Mouse (Mus musculus): ENCODE measurements around the gene Clca3a1.
"Not testable (repeated sequence)": the region's sequence is repeated elsewhere in the genome, so short reads cannot be mapped to it uniquely, and the experiment has no call there.

The Clca3a1 gene

DNA sequence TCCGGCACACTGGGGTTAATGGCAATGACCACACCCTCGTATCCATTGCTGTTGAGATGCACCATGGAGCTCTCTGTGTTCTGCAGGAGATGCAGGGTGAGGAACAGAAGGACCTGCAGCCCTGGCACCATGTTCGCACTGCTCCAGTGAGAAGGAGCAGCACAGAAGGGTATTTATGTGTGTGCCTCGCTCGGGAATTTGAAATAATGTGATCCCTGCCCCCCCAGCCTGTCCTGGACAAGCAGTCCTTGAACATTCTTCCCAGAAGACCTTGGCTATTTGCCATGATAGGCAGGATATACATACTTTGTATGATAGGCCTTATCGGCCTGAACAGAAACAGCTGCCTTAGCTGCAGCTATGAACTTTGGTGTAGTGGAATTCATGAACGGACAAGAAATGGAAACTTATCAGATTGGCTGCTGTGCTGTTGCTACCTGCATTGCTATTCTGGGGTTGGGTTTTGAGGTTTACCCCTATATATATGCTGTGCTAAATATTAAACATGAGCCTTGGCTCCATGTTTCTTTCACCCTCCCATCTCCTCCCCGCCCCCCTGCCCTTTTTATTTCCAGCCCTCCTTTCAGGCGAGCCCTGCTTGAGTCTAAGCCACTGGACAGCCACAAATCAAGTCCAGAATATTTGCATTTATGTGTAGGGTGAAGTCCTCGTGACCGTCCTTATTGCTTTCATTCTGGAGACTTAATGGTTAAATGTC, at the start of gene Clca3a1:
Clca3a1 (minus strand) TSS at position 386 of the 718 bp plus-strand sequence.
- DNase-seq: no peak

DNA sequence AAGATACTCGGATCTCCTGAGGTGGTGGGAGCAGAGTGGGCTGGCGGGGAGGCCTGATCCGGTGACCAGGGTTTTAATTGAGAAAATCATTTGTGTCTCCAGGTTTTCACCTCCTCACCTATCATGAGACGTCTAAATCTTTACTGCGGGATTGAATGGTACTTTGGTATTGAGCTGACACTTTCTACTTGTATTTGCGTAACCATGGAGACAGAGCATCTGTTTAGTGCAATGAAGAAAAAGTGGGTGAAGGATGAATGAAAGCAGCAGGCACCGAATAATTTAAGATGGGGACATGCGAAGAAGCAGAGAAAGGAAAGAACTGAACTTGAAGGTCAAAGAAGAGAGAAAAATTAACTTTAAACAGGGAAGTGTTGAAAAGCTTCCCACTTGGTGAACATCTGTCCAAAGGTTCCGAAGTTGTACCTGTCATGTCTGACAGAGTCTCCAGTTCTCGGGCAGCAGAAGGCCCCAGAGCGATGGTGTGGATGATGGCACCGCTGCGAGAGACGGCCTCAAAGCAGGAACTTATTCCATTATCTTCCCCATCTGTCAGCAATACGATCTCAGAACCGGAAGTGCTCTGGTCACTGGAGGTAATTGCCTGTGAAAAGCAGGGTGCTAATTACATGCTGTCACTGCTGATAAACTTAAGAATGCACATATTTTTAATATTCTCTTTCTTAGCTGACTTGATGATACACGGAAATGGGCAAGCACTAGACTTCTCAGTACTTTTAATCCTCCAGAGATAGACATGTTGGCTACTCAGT, 47.6 kb upstream of the Clca3a1 start:
- DNase-seq: not testable (repeated sequence)

DNA sequence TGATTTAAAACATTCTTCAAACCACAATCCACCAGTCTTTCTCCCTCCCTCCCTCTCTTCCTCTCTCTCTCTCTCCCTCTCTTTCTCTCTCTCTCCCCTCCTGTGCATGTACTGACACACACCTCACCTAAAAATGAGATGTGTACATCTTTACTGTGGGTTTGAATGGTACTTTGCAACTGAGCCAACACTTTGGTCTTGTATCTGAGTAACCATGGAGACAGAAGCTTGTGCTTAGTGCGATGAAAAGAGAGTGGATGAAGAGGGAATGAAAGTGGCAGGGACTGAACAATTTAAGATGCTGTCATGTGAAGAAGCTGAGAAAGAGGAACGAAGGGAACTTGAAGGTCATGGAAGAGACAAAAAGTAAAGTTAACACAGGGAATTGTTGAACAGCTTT, 45.8 kb upstream of the Clca3a1 start:
- not testable (repeated sequence) for DNase-seq

DNA sequence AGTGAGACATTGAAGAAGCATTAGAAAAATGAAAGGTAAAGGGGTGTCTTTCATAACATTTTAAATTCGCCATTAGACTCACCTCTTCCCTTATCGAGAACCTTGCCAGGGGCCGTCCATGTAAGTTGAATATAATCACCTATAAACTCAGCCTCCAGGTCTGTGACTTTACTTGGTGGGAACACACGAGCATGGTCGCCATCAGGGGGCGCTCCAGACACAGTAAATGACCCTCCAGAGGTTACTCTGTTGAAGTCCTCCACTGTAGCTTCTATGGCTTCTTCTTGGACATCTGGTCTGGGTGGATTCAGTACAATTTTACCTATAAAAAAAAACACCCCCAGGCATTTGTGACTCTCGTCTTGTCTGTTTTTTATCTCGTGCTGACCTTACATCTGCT, 41.1 kb upstream of the Clca3a1 start:
- peak; percentile 44 for DNase-seq

DNA sequence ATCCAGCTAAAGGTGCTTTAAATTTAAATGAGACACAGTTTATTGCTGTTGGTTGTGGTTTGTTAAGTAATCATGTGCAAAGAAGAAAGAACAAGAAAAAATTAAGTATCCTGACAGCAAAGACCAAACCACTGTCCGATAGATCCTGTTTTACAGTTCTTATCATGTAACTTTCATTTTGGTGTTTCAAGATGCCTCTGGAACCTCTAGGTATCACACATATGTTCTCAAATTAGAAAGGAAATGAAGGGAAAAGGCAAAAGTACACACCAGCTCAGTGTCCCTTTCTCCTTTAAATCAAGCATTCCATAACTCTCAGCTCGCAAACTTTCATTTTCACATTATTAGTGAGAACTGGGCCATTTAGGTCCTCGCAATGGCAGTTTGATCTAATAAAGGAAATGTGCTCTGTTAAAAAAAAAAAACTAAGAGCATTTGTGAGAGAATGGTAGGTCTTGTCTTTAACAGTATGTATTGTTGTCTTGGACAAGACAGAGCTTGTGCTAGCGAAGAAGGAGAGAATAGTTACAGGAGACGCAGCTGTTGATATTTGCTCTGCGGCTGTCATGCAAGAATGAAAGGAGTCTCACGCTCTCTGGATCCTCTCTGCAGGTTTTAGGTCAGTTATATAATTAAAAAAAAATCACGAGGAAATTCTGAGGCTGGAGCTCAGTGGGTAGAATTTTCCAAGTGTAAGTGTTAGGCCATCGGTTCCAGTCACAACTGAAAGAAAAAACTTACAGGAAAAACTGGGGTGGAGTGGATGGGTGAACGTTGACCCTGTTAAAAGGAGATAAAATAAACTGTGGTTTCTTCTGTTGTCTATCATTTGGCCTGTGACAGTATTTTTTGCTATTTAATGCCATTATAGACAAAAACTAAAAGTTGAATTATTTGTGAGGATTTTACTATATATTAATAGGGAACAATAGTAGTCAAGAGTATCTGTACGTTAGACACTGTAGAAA, 24.7 kb upstream of the Clca3a1 start:
- DNase-seq: no peak

DNA sequence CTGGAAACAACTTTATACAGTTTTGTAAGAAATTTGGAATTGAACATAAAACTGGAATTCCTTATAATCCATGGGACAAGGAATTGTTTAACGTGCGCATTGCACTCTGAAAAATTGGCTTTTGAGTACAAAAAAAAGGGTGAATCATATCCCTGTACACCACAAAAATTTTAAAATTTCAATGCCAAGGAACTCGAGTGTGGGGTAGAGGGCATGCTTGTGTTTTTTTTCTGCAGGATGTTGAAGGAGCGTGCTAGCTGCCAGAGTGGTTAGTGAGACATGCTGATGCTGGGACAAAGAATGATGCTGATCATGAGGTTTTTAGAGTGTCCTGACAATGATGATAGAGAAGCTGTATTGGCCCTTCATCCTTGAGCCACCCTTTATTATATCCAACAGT, 4.4 kb upstream of the Clca3a1 start:
- no peak for DNase-seq

DNA sequence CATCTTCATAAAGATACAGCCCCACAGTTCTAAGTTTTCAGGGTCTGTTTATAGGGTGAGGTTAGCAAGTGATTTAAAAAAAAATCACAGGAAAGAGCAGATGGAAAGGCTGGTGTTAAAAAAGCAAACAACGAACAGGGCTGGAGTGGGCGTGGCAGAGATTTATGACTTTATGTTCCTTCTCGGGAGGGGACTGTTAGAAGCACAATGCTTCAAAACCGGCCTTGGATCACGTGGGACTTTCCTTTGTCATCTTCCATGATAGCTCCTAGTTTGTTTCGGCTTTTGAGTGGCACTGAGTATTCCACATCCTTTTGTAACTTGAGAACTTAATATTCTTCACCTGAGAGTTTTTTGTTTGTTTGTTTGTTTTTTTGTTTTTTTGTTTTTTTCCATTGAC, 677 bp upstream of the Clca3a1 start:
- peak; percentile 10 for DNase-seq

DNA sequence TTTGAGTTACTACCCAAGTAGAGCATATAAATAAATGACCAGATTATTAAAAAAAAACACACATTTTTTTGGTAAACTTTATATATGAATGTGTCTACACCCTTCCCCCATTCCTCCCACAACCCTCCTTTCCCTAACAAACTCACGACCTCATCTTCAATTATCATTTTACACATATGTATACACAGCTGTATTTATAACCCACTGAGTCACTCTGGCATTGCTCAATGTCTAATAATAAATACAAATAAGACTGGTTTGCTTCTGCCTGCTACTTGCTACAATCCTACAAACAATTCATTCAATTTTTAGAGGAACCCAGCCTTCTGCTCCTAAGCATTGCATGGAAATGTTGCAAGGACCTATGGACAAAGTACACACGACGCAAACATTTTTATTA, 1.1 kb downstream of the Clca3a1 start:
- no peak for DNase-seq

DNA sequence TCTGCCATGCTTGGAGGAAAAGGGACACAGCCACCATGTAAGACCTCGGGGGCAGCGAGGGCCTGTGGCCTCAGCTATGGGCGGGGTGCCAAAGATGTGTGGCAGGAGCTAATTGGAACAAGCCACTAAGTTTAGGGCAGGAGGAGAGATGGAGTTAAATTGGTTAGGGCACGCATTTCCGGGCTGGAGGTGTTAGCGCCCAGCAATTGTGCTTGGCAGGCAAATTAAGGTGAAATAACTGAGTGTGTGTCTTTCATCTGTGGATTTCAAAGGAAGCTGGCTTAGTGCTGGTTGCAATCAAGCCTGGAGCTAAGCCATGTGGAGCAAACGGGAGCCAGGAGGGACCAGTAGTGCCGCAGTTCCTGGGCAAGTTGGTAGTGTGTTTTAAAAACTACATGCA, 4.7 kb downstream of the Clca3a1 start:
- DNase-seq: not testable (repeated sequence)

DNA sequence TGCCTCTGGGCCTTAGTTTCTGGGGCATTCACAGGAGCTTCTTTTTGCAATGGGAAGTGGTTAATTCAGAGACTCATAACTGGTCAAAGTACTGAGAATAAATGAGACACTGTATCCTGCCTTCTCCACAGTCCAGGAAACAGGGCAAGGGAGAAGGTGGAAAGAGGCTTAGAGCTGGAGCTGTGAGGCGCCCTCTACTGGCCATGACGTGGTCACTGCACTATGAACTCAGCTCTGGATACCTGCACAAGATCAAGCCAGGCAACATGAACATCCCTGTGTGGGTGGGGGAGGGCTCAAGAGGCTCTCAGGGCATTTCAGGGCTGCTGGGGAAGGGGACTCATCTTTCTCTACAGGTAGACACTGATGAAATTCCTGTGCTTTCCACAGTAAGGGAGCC, 7.7 kb downstream of the Clca3a1 start:
- peak; percentile 32 for DNase-seq

DNA sequence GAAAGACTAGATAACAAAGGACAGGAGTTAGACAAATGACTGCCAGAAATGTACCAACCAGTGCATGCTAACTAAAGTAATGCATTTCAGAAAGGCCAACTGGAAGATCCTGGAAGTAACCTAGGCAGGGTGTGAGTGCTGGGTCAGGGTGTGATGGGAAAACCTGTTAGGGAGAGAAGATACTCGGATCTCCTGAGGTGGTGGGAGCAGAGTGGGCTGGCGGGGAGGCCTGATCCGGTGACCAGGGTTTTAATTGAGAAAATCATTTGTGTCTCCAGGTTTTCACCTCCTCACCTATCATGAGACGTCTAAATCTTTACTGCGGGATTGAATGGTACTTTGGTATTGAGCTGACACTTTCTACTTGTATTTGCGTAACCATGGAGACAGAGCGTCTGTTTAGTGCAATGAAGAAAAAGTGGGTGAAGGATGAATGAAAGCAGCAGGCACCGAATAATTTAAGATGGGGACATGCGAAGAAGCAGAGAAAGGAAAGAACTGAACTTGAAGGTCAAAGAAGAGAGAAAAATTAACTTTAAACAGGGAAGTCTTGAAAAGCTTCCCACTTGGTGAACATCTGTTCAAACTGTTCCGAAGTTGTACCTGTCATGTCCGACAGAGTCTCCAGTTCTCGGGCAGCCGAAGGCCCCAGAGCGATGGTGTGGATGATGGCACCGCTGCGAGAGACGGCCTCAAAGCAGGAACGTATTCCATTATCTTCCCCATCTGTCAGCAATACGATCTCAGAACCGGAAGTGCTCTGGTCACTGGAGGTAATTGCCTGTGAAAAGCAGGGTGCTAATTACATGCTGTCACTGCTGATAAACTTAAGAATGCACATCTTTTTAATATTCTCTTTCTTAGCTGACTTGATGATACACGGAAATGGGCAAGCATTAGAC, 11.5 kb downstream of the Clca3a1 start:
- not testable (repeated sequence) for DNase-seq

DNA sequence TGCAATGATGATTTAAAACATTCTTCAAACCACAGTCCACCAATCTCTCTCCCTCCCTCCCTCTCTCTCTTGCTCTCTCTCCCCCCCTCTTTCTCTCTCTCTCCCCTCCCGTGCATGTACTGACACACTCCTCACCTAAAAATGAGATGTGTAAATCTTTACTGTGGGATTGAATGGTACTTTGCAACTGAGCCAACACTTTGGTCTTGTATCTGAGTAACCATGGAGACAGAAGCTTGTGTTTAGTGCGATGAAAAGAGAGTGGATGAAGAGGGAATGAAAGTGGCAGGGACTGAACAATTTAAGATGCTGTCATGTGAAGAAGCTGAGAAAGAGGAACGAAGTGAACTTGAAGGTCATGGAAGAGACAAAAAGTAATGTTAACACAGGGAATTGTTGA, 13.1 kb downstream of the Clca3a1 start:
- not testable (repeated sequence) for DNase-seq

DNA sequence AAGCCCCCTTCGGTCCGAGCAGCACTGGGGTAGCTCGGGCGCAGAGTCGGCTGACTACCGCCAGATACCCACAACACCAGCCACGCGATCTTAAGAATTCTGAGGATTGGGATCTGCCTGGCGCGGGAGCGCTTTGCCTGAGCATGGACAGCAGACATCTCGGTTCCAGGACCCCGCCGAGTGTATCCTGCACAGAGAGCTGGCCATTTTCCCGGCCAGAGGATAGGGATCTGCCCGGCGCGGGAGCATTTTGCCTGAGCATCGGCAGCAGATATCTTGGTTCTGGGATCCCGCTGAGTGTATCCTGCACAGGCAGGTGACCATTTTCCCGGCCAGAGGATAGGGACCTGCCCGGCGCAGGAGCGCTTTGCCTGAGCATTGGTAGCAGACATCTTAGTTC, 22.4 kb downstream of the Clca3a1 start:
- not testable (repeated sequence) for DNase-seq

DNA sequence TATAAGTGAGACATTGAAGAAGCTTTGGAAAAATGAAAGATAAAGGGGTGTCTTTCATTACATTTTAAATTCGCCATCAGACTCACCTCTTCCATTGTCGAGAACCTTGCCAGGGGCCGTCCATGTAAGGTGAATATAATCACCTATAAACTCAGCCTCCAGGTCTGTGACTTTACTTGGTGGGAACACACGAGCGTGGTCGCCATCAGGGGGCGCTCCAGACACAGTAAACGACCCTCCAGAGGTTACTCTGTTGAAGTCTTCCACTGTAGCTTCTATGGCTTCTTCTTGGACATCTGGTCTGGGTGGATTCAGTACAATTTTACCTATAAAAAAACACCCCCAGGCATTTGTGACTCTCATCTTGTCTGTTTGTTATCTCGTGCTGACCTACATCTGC, 23.9 kb downstream of the Clca3a1 start:
- DNase-seq: peak; percentile 38

DNA sequence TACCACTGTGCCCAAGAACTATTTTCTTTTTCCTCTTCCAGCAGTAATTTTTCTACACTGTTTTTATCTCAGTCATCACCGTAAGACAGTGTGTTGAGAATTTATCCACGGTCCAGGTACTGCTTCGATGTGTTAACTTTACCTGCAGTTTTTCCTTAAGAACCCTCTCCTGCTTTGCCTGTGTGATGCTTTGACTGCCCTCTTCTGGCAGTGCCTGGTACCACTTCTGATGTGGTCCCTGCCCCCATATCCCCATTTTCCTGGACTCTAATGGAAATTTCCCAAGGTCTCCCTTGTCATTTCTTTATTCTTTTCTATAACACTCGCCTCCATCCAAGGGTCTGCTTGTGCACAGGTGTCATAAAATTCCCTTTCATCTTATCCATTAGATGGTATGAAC, 37.3 kb downstream of the Clca3a1 start:
- DNase-seq: peak; percentile 45

DNA sequence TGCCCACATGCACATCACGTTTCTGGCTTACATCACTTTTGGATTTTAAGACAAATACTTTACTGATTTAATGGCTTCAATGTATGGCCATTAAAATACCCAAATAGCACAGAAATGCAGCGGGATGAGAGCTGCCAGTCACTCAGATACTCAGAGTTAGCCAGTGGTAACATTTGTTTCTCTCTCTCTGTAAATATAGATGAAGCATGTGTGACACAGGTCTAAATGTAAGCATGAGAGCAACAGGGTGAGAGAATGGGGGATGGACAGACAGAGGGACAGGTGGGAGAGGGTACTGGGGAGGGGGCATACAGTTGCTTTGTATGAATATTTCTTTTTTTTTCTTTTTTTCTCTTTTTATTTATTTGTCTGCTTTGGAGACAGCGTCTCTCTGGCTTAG, 38.2 kb downstream of the Clca3a1 start:
- DNase-seq: not testable (repeated sequence)

DNA sequence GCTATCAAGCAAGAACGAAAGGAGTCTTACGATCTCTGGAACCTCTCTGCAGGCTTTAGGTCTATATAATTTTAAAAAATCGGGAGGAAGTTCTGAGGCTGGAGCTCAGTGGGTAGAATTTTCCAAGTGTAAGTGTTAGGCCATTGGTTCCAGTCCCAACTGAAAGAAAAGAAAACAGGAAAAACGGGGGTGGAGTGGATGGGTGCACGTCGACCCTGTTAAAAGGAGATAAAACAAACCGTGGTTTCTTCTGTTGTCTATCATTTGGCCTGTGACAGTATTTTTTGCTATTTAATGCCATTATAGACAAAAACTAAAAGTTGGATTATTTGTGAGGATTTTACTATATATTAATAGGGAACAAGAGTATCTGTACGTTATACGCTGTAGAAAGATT, 38.9 kb downstream of the Clca3a1 start:
- DNase-seq: no peak

DNA sequence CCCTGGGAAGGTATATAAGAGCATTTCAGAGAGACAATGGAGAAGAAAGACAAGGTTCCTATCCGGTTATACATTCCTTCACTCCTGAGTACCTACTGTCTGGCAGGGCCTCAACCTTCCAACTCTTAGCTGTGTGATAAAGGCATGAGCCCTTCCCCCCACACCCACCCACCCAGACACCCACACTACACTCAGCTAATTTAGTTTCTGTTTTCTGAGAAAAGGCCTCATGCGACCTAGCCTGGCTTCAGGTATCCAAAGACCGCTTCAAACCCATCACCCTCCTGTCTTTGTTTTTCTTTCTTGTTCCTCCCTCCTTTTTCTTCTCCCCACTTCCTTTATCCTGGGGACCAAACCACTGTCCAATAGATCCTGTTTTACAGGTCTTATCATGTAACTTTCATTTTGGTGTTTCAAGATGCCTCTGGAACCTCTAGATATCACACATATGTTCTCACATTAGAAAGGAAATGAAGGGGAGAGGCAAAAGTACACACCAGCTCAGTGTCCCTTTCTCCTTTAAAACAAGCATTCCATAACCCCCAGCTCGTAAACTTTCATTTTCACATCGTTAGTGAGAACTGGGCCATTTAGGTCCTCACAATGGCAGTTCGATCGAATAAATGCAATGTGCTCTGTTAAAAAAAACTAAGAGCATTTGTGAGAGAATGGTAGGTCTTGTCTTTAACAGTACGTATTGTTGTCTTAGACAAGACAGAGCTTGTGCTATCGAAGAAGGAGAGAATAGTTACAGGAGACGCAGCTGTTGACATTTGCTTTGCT, 39.5 kb downstream of the Clca3a1 start:
- no peak for DNase-seq

DNA sequence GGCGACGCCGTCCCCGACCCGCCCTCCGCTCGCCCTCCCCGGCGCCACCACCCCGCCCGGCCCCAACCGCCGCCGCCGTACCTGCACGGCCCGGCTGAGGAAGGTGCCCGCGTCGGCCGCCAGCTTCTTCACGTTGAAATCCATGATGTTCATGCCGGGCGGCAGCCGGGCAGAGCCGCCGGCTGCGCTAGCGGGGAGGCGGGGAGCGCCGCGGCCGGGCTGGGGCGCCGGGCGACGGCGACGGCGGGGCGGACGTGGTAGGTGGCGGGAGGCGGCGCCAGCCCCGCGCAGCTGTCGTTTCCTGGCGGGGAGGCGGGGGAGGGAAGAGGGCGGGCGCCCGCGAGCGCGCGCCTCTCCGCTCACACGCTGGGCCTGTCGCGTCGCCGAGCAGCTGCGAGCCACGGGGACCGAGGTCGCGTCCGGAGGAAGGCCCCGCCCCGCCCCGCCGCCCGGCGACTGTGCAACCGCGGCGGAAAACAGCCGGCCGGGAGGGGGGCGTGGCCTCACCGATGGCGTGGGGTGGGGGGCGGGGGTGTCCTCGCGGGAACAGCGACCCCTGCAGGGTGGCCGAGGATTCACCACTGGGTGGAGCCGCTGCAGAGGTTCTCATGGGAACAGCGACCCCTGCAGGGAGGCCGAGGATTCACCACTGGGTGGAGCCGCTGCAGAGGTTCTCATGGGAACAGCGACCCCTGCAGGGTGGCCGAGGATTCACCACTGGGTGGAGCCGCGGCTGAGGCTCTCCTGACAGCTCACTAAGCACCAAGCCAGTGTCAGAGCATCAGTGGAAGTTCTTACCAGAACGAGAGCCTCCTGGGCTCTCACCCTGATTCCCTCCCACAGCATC, 40.7 kb downstream of the Clca3a1 start, which contains the start of gene Sh3glb1:
Sh3glb1 (minus strand) TSS at position 435 of the 847 bp plus-strand sequence.
- peak; percentile 94 for DNase-seq
